Mouse (Mus musculus) midbrain, embryonic 10.5 days (tissue): ENCODE results near the gene Rap1gap. TPM values are rescaled to one million over a fixed set of nuclear protein-coding genes. Genes with fewer than 3 reads are reported as not detected.

Source experiments
- DNase-seq: peaks from one replicate; pipeline ENCODE4 v3.0.0-alpha.2; 2017; ENCODE audit warnings: low spot score
- H3K27ac ChIP-seq: fragments of 300-500 bp; sonication (generic); replicated peaks from 2 replicates; pipeline ENCODE4 v1.5.1; 2016; ENCODE audit warnings: mild to moderate bottlenecking
- H3K27me3 ChIP-seq: fragments of 300-500 bp; sonication (generic); 2 replicates; pipeline ENCODE4 v1.6.1; 2016; ENCODE audit warnings: low read depth, mild to moderate bottlenecking; ENCODE audit not compliant: poor library complexity, severe bottlenecking
- H3K36me3 ChIP-seq: fragments of 300-500 bp; sonication (generic); 2 replicates; pipeline ENCODE4 v1.6.1; 2016; ENCODE audit warnings: mild to moderate bottlenecking, moderate library complexity
- H3K4me1 ChIP-seq: fragments of 300-500 bp; sonication (generic); 2 replicates; pipeline ENCODE4 v1.6.1; 2016
- H3K4me3 ChIP-seq: fragments of 300-500 bp; sonication (generic); 2 replicates; pipeline ENCODE4 v1.5.1; 2016; ENCODE audit warnings: mild to moderate bottlenecking, moderate library complexity
- H3K9me3 ChIP-seq: fragments of 300-500 bp; sonication (generic); replicated peaks from 2 replicates; pipeline ENCODE4 v1.6.1; 2016; ENCODE audit warnings: mild to moderate bottlenecking
- WGBS: fragments of 180-500 bp; shearing (Covaris S2); methylation state at CpG from one replicate; pipeline ENCODE4 v1.1.7; 2016; 5-methylcytosine and 5-hydroxymethylcytosine counted together
- polyA plus RNA-seq: library from polyadenylated mRNA; unstranded; fragments of >200 nt; fragmentation: Nextera tagmentation; extraction: Ambion mirVana; gene quantifications from 2 replicates; pipeline ENCODE4 v1.2.1, GENCODE M21; 2016

The Rap1gap gene
- polyA plus RNA-seq, 1 experiment from 2014 or later: 4.5 TPM

DNA sequence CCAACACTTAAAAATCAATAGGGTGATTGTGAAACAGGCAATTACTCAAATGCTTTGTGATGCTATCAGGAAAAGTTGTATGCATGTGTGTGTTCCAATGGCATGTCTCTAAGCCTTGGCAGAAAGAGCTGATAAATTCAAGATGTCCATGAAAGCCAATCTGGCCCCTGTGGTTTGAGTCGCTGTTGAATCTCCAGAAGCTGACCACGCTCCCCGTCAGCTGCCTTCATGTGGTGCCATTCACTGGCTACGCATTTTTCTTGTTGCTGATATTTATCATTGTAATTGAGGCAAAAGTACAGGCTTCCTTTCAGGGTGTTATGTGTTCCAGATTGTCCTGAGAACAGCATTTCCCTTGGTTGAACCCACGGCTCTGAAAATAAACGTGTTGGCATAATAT lies 16.9 kb upstream of the Rap1gap start:
- Histone ChIP-seq H3K27ac (no peak overlapping the region), H3K36me3 (peaks cover 98% of the 10 kb centered on the region), H3K4me1 (no peaks in the 10 kb centered on the region), H3K9me3 (no peaks in the 10 kb centered on the region), H3K4me3 (no peak overlapping the region), H3K27me3 (no peaks in the 10 kb centered on the region)
- WGBS: 94% methylated on average over 6 of the region's 6 CpGs
- DNase-seq: no peak

DNA sequence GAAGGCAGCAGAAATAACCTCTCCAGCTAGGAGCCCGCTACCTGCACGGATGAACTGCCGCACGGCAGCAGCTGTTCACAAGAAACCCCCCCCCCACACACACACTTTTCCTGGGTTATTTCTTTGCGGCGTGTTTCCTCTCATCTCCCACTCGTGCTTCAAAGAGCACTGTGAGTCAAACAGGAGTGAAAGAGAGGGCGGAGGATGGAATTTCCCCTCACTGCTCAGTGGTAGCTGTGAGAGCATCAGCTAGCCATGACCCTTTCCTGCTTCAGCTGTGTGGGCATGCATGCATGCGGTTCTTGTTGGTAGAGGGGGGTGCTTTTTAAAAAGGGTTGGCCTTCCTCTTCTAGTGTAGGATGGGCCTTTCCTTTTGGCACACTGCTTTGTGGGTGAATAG lies 16.3 kb upstream of the Rap1gap start:
- H3K4me3 ChIP-seq: no peak overlapping the region
- no peaks in the 10 kb centered on the region for H3K27me3 ChIP-seq
- H3K9me3 ChIP-seq: no peaks in the 10 kb centered on the region
- WGBS: 93% methylated on average over 9 of the region's 9 CpGs
- H3K36me3 ChIP-seq: peaks cover 99% of the 10 kb centered on the region
- DNase-seq: no peak
- no peaks in the 10 kb centered on the region for H3K4me1 ChIP-seq
- H3K27ac ChIP-seq: no peak overlapping the region

DNA sequence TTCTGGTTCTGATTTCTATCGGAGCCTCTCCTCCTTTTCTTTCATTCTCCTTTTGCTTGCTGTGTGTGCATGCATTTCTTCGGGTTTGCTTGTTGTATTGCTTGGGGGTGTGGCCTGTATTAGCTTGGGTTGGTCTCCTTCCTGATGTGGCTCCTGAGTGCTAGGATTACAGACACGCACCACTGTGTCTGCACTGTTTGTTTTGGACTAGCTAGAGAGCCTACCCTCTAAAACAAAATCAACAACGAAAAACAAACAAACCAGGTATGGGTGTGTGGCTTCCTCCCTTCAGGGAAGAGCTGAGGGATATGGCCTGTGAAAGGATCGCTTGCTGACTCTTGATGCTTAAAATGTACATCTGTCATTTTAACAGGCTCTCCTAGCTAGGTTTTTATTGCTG lies 13.6 kb upstream of the Rap1gap start:
- no peak overlapping the region for H3K27ac ChIP-seq
- no peak overlapping the region for H3K4me3 ChIP-seq
- DNase-seq: no peak
- H3K36me3 ChIP-seq: peaks cover 99% of the 10 kb centered on the region
- no peaks in the 10 kb centered on the region for H3K27me3 ChIP-seq
- no peaks in the 10 kb centered on the region for H3K4me1 ChIP-seq
- no peaks in the 10 kb centered on the region for H3K9me3 ChIP-seq
- 83% methylated on average over 5 of the region's 5 CpGs for WGBS

DNA sequence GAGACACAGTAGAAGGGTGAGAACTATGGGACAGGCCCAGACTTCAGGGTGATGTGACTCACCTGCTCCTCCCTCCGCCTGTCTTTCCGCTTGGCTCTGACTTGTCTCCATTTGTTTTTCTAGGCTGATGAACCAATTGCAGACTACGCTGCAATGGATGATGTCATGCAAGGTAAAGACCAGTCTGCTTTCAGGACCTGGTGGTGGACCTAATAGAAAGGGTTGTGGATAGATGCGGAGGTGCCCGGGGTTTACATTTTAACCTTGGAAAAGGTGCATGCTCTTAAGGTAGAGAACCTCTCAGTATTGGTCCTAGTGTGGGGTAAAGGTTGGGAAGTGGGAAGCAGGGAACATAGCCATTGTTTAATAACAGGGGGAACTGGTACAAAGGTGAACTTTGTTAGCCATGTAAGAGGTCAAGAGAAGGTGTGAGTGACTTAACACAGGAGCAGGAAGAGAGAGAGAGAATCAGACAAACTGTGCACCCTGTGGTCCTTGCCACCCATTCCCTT lies 11.6 kb upstream of the Rap1gap start:
- Histone ChIP-seq H3K27ac (no peak overlapping the region), H3K36me3 (peaks cover 100% of the 10 kb centered on the region)

DNA sequence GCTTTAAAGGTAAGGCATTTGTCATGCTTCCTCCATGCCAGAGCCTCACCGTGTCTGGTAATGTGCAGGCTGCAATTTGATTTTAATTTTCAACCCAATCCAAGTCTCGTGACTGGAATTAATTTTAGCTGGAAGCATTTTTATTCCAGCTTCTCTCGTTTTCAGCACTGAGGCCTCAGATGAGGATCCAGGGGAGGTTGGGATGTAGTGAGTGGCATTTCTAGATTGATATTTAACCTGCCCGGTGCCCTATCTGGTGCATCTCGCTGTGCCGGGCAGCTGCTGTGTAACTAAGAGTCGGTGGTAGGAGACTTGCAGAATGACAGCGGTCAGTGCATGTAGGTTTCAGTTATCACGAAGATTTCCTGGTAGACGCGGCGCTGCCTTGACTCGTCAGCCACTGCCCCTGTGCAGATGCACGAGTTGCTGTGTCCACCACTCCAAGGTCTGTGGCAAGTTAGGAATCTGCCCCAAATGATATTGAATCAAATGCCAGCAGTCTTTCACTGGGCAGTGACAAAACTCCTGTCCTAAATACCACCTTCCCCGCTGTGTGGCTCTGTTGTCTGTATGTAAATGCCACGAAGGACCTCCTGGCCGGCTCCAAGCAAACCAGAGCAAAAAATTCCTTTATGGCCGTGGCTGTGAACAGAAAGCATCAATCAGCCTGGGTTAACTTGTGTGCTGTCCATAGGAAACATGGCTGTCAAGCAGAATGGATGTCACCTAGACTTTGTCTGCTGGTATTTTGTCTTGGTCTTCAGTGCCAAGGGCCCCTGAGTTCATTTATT lies 9.1 kb upstream of the Rap1gap start:
- peaks cover 14% of the 10 kb centered on the region for H3K4me1 ChIP-seq
- no peaks in the 10 kb centered on the region for H3K9me3 ChIP-seq
- 89% methylated on average over 18 of the region's 18 CpGs for WGBS
- H3K27ac ChIP-seq: no peak overlapping the region
- peaks cover 80% of the 10 kb centered on the region for H3K36me3 ChIP-seq
- H3K27me3 ChIP-seq: no peaks in the 10 kb centered on the region
- DNase-seq: no peak
- no peak overlapping the region for H3K4me3 ChIP-seq

More for the DNA sequence above, 11.6 kb upstream of the Rap1gap start:
- 95% methylated on average over 5 of the region's 5 CpGs for WGBS
- DNase-seq: no peak
- Histone ChIP-seq H3K4me3 (no peak overlapping the region), H3K4me1 (no peaks in the 10 kb centered on the region), H3K27me3 (no peaks in the 10 kb centered on the region), H3K9me3 (no peaks in the 10 kb centered on the region)

DNA sequence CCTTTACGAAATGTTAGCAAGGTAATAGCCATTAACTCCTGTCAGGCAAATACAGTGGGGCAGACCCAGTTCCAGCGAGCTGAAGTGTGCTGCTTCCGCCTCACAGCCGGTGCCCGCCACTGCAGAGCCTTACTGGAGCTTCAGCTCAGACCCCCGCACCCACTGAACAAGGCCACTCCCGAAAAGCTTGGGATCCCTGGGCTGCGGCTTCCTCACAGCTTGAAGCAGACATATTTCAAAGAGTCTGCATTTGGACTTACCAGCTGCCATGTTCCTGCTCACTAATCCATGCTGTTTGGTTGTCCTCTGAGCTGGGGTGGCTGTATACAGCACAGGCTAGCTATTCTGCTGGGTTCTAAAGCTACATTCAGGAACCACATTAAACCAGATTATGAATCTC lies 6.9 kb upstream of the Rap1gap start:
- Histone ChIP-seq H3K36me3 (peaks cover 58% of the 10 kb centered on the region), H3K4me1 (peaks cover 31% of the 10 kb centered on the region), H3K27ac (no peak overlapping the region), H3K4me3 (no peak overlapping the region), H3K27me3 (0 out of 2 replicates have a peak, but pooled peaks cover 1% of the 10 kb centered on the region), H3K9me3 (no peaks in the 10 kb centered on the region)
- WGBS: 90% methylated on average over 8 of the region's 8 CpGs
- no peak for DNase-seq

DNA sequence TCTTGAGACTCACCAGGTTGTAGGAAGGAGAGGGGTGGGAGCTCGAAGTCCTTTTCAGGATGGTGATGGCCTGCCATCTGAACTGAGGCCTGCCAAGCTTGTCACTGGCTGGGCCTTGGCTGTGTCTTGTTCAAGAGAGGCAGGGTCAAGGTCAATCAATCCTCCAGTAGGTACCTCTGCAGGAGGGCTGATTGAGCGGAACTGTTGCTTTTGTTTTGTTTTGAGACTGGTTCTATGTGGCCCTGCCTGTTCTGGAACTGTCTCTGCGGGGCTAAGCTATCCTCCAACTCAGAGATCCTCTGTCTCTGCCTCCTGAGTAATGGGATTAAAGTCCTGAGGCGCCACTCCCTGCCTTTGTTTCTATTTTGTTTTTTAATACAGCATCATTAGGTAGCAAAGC lies 5.0 kb upstream of the Rap1gap start:
- Histone ChIP-seq H3K27ac (no peak overlapping the region), H3K9me3 (no peaks in the 10 kb centered on the region), H3K27me3 (peaks cover 20% of the 10 kb centered on the region), H3K4me3 (no peak overlapping the region), H3K4me1 (peaks cover 38% of the 10 kb centered on the region), H3K36me3 (peaks cover 39% of the 10 kb centered on the region)
- 64% methylated on average over 4 of the region's 4 CpGs for WGBS
- DNase-seq: no peak

DNA sequence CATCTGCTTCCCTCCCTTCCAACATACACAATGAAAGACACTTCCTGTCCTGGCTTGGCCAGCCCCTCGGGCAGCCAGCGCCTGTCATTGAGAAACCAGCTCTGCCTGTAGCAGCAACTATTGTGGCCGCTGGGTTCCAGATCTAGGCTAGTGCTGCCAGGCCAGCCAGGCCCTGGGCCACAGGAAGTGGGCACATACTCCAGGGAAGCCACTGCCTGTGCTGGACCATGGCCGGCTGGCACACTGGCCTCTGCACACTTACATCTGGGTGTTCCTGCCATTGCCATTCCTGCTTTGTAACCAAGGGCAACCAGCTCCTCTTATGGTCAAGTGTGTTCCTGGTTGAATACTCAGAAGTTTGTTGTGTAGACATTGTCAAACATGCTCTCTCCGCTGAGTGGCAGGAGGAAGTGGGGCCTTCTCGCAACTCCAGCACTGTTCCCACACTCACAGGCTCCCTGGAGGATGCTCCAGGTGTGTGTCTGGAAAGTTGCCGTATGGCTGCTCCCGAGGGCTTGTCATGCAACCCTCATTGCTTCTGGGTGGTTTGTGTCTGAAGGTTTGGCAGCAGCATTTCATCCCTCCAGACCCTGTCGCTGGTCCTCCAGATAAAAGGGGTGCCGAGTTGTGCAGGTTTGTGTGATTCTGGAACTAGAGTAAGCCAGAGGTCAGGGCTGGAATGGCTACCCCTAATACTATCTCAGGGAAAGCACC lies 4.0 kb upstream of the Rap1gap start:
- peak overlapping the region; percentile 61 for H3K27ac ChIP-seq
- H3K4me3 ChIP-seq: no peak overlapping the region
- DNase-seq: no peak
- peaks cover 30% of the 10 kb centered on the region for H3K27me3 ChIP-seq
- peaks cover 46% of the 10 kb centered on the region for H3K4me1 ChIP-seq
- H3K9me3 ChIP-seq: no peaks in the 10 kb centered on the region
- peaks cover 29% of the 10 kb centered on the region for H3K36me3 ChIP-seq
- WGBS: 75% methylated on average over 10 of the region's 10 CpGs

DNA sequence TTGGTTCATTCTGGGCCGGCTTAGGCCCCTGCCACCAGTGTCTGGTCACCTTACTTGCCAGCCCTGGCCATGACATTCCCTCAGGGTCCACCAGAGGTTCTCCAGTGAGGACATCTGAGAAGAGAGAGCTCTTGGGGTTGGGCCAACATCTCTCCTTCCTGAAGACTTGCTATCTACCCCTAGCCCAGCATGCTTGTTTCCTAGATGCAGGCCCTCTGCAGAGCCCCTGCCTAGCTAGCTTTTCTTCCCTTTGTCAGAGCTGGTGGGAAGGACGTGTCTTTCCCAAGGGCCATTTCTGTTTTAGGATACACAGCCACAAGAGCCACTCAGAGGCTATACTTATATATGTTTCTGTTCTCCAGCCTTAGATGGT lies 3.5 kb upstream of the Rap1gap start:
- Histone ChIP-seq H3K4me3 (no peak overlapping the region), H3K4me1 (peaks cover 46% of the 10 kb centered on the region), H3K9me3 (no peaks in the 10 kb centered on the region), H3K27me3 (peaks cover 35% of the 10 kb centered on the region), H3K36me3 (peaks cover 24% of the 10 kb centered on the region), H3K27ac (peak overlapping the region; percentile 61)
- 61% methylated on average over 2 of the region's 2 CpGs for WGBS
- no peak for DNase-seq

DNA sequence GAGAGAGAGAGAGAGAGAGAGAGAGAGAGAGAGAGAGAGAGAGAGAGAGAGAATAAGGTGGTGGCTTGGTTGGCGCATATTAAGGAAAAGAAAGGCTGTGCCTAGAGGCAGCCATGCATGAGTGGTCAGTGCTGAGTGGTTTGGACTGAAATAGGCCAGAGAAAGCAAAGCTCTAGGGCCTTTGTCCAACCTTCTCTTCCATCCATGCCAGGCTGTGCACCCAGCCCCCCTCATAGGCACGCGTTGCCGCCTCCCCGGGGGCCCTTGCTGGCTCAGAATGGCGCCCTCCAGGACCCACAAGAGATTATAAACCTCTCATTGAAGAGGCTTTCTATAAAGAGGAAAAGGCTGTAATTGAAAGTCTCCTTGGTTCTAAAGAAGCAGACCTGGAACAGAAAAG lies 3.0 kb upstream of the Rap1gap start:
- peaks cover 47% of the 10 kb centered on the region for H3K4me1 ChIP-seq
- WGBS: 72% methylated on average over 6 of the region's 6 CpGs
- no peak for DNase-seq
- peaks cover 40% of the 10 kb centered on the region for H3K27me3 ChIP-seq
- peaks cover 19% of the 10 kb centered on the region for H3K36me3 ChIP-seq
- H3K9me3 ChIP-seq: no peaks in the 10 kb centered on the region
- peak overlapping the region; percentile 64 for H3K27ac ChIP-seq
- no peak overlapping the region for H3K4me3 ChIP-seq

DNA sequence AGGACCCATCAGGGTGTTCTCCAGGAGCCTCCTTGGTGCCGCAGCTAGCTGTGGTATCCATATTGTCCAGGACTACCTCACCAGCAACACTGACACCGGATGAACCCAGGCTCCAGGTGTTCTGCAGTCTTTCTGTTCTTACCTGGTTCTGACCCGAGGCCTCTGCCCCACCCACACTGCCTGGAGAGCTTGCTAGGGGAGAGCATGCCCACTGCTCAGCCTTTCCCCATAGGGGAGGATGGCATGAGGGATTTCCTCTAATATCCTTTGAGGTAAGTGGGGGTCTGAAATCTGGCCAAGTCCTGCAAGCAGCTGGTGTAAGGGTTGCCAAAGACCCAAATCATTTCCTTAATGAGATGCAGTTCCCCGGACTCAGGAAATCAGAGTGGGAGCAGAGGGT lies 1.0 kb upstream of the Rap1gap start:
- no peak for DNase-seq

DNA sequence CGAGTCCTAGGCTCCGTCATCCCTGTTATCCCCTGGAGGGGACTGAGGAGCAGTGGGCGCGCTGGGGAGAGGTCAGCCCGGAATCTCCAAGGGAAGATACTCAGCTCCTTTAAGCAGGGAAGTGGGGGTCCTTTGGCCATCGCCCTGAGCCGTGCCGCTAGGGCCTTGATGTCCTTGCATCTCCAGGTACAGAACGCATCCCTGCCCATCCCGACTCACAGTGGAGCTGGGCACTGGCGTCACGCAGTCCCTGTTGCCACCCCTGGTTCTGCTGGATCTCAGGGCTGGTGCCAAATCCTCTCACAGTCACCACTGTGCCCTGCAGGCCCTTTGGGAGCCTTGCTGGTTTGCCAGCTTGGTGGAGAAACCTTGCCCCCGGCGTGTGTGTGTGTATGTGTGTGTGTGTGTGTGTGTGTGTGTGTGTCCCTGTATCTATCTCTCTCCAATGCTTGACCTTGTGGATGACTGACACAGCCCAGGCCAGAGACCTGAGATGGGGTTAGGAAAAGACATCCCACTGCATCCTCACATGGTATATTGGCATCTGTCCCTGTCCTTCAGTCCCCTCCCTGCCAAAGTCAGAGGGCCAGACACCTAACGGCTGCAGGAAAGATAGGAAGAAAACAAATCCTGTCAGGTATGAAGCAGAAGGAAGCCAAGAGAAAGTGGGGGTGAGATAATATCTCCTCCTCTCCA lies 602 bp downstream of the Rap1gap start:
- peak overlapping the region; percentile 81 for H3K27ac ChIP-seq
- peaks cover 59% of the 10 kb centered on the region for H3K27me3 ChIP-seq
- H3K36me3 ChIP-seq: no peaks in the 10 kb centered on the region
- WGBS: 16% methylated on average over 15 of the region's 15 CpGs
- H3K9me3 ChIP-seq: no peaks in the 10 kb centered on the region
- peak overlapping the region; percentile 78 for H3K4me3 ChIP-seq
- no peak for DNase-seq
- peaks cover 51% of the 10 kb centered on the region for H3K4me1 ChIP-seq

More for the DNA sequence above, 1.0 kb upstream of the Rap1gap start:
- Histone ChIP-seq H3K4me1 (peaks cover 62% of the 10 kb centered on the region), H3K9me3 (no peaks in the 10 kb centered on the region), H3K27ac (no peak overlapping the region), H3K4me3 (no peak overlapping the region), H3K27me3 (peaks cover 59% of the 10 kb centered on the region), H3K36me3 (peaks cover under 1% of the 10 kb centered on the region; the same call in 1 of the 2 replicates)
- 95% methylated on average over 4 of the region's 4 CpGs for WGBS
